Mouse (Mus musculus): ENCODE data around the gene Mark2. TPM values are rescaled to one million over a fixed set of nuclear protein-coding genes. Genes with fewer than 3 reads are reported as not detected.

Mark2 gene
- polyA plus RNA-seq, 1 experiment from 2014 or later, result 49.0 TPM

DNA sequence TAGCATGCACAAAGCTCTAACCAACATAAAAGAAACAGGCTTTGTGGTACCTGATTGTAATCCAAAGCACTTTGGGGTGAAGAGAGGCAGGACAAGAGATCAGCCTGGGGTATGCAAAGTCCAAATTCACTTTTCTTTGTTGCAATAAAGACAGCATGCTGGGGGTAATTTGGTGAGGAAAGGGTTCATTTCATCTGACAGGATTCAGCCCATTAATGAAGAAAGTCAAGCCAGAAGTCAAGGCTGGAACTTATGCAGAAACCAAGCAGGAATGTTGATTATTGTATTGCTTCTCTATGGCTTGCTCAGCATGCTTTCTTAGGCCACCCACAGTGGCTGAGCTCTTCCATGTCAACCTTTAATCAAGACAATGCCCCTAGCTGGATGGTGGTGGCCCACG lies 80.2 kb downstream of the Mark2 start:
- Histone ChIP-seq H3K27me3 (no peaks in the 10 kb centered on the region), H3K4me2 (no peak overlapping the region), H3K4me3 (no peak overlapping the region), H3K36me3 (no peaks in the 10 kb centered on the region), H3K4me1 (peaks cover 26% of the 10 kb centered on the region), H3K9me3 (no peaks in the 10 kb centered on the region), H3K27ac (no peak overlapping the region), H3K9ac (no peak overlapping the region)
- no peak for ATAC-seq (ENCODE audit: borderline replicate concordance, extremely low read depth, low FRiP score, low TSS enrichment)
- 100% methylated on average over 1 of the region's 1 CpGs for WGBS

DNA sequence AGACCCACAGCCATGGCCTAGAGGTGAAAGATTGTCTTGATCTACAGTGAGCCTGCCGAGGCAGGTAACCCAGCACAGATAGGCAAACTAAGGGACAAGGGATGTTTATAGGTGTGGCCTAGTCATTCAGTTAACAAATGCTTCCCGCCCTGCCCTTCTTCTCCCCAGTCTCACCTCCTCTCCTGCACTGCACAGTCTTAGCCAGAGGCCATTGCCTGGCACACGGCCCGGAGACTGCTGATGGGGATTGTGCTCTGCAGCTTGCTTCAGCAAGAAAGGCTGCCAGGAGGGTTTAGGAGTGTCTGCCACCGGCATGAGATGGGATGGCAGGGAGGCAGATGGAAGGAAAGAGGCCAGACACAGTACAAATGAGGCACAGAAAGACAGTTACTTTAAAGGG lies 83.8 kb downstream of the Mark2 start:
- Histone ChIP-seq H3K9ac (no peak overlapping the region), H3K4me2 (no peak overlapping the region), H3K4me1 (no peaks in the 10 kb centered on the region), H3K36me3 (no peaks in the 10 kb centered on the region), H3K27me3 (no peaks in the 10 kb centered on the region), H3K4me3 (no peak overlapping the region), H3K27ac (no peak overlapping the region), H3K9me3 (no peaks in the 10 kb centered on the region)
- ATAC-seq (ENCODE audit: borderline replicate concordance, extremely low read depth, low FRiP score, low TSS enrichment), result no peak
- WGBS, result 67% methylated on average over 5 of the region's 5 CpGs

DNA sequence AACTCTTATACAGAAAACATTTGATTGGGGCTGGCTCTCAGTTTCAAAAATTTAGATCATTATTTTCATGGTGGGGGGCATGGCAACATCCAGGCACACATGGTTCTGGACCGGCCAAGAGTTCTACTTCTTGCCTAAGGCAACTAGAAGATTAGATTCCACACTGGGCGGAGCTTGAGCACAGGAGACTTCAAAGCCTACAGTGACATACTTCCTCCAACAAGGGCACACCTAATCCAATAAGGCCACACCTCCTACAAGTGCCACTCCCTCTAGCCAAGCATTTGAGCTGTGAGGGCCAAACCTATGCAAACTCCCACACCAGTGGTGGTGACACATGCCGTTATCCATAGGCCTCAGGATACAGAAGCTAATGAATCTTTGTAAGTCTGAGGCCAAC lies 95.6 kb downstream of the Mark2 start:
- no peaks in the 10 kb centered on the region for H3K27me3 ChIP-seq
- H3K9ac ChIP-seq, result no peak overlapping the region
- H3K4me1 ChIP-seq, result no peaks in the 10 kb centered on the region; the same call in 1 of the 2 replicates
- H3K36me3 ChIP-seq, result no peaks in the 10 kb centered on the region
- H3K27ac ChIP-seq, result no peak overlapping the region
- 72% methylated on average over 3 of the region's 3 CpGs for WGBS
- H3K9me3 ChIP-seq, result no peaks in the 10 kb centered on the region
- no peak for ATAC-seq (ENCODE audit: borderline replicate concordance, extremely low read depth, low FRiP score, low TSS enrichment)
- no peak overlapping the region for H3K4me3 ChIP-seq
- no peak overlapping the region for H3K4me2 ChIP-seq

DNA sequence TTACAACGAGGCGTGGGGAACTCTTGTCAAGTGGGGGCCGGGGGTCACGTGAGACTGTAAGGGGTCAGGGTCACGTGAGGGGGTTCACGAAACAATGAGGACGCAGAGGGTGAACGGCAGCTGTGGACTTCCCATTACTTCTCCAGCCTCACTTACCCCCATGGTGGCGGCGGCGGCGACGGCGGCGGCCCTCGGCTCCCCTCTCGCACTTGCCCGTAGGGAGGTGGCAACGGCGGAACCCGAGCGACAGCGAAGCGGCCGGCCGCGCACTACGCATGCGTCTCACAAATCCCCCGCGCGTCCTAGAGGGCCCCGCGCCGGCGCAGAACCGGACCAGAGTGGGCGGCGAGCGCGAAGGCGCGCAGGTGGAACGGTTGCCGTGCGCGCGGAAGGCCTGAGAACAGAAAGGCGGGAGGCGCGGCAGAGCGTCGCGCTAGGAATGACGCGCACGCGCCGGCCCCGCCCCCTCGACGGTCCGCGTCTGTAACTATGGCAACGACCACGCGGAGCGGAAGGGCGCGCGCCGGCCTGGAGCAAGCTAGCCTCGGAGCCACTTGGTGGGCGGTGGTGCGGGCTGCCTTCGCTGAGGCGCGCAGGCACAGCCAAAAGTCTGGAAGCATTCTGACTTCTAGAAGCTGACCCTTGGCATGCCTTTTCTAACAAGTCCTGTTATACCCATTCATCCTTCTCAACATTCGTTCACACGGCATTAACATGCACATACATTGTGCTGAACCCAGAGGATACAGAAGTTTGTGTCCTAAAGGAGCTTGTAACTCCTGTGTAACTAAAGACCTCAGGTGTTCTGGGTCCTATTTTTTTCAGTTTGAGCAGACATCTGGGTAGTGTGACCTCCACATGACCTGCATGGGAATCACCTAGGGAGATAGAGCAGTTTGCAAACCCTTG lies 100.6 kb downstream of the Mark2 start, which contains the start of gene Naa40:
Gene Naa40 (minus strand): TSS at position 402 of the 909 bp plus-strand sequence.
- WGBS, result under 1% methylated on average over 79 of the region's 80 CpGs
- peak within 1 kb of the TSS; percentile 79 for H3K9ac ChIP-seq
- H3K4me1 ChIP-seq, result peaks cover 9% of the 10 kb centered on the region
- H3K27ac ChIP-seq, result peak within 1 kb of the TSS; percentile 77
- H3K9me3 ChIP-seq, result no peaks in the 10 kb centered on the region
- H3K36me3 ChIP-seq, result no peaks in the 10 kb centered on the region
- H3K27me3 ChIP-seq, result no peaks in the 10 kb centered on the region
- H3K4me3 ChIP-seq, result peak within 1 kb of the TSS; percentile 76
- peak; percentile 95 for ATAC-seq (ENCODE audit: borderline replicate concordance, extremely low read depth, low FRiP score, low TSS enrichment)
- H3K4me2 ChIP-seq, result peak within 1 kb of the TSS; percentile 66

DNA sequence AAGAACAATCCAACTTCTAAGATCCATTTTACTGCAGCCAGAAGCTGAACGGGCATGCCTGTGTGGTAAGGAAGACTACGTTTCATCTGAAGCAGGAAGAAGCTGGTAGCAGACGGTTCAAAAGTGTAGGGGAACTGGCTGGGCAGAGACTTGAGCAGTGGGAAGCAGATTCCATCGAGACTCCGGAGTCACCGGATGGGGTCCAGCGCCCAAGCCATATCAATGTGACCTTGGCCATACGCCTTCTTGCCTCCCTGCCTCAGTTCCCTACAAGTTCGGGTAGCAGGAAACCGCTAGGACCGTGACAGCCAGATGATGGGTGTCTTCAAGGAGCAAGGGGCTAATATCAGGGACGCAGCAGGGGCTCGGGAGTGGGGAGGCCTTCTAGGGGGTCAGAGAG lies 101.4 kb downstream of the Mark2 start:
- no peak for ATAC-seq (ENCODE audit: borderline replicate concordance, extremely low read depth, low FRiP score, low TSS enrichment)
- Histone ChIP-seq H3K9me3 (no peaks in the 10 kb centered on the region), H3K4me2 (peak overlapping the region; percentile 66), H3K4me1 (peaks cover 9% of the 10 kb centered on the region), H3K27ac (peak overlapping the region; percentile 77), H3K4me3 (peak overlapping the region; percentile 76), H3K36me3 (no peaks in the 10 kb centered on the region), H3K9ac (peak overlapping the region; percentile 79), H3K27me3 (no peaks in the 10 kb centered on the region)
- 2% methylated on average over 13 of the region's 13 CpGs for WGBS

DNA sequence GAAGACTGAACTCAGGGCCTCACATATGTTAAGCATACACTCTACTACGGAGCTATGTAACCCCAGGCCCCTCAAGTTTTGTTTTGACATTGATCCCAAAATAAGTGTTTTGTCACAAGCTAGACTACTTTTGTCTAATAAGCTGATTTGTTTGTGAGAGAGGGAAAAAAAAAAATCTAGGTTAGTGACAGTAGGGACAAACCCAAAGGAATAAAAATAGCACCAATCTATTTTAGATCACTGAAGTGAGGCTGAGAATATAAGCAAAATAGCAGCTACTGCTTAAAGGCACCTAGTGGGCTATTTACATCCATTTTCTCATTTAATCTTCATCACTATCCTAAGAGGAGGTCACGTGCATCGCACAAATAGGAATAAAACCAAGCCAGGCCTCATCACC lies 102.1 kb downstream of the Mark2 start:
- Histone ChIP-seq H3K9ac (peak overlapping the region; percentile 79; the same call in 1 of the 2 replicates), H3K4me2 (peak overlapping the region; percentile 66), H3K27ac (no peak overlapping the region), H3K27me3 (no peaks in the 10 kb centered on the region), H3K4me1 (peaks cover 9% of the 10 kb centered on the region), H3K9me3 (no peaks in the 10 kb centered on the region), H3K36me3 (peaks cover under 1% of the 10 kb centered on the region; the same call in 1 of the 2 replicates), H3K4me3 (peak overlapping the region; percentile 76)
- WGBS, result 88% methylated on average over 3 of the region's 3 CpGs
- ATAC-seq (ENCODE audit: borderline replicate concordance, extremely low read depth, low FRiP score, low TSS enrichment), result no peak

DNA sequence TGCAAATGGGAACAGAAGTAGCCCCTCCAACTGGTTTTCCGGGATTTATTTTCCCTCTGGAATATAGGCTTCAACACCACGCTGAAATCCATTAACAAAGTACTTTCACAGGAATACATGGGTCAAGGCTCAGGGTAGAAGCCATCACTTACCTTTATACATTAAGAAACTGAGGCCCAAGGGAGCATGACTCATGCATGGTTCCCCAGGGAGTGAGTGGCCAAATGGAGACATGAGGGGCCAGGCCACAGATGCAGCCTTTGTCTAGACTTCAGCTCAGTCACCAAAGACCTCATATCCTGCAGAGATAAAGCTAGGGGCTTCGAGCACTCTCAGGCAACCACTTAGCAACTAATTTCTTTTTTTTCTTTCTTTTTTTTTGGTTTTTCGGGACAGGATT lies 104.9 kb downstream of the Mark2 start:
- 91% methylated on average over 4 of the region's 4 CpGs for WGBS
- no peaks in the 10 kb centered on the region for H3K27me3 ChIP-seq
- no peak overlapping the region for H3K27ac ChIP-seq
- no peak overlapping the region for H3K4me3 ChIP-seq
- H3K4me1 ChIP-seq, result peaks cover 9% of the 10 kb centered on the region
- H3K36me3 ChIP-seq, result peaks cover 23% of the 10 kb centered on the region
- H3K9ac ChIP-seq, result no peak overlapping the region
- H3K4me2 ChIP-seq, result no peak overlapping the region
- no peaks in the 10 kb centered on the region for H3K9me3 ChIP-seq
- no peak for ATAC-seq (ENCODE audit: borderline replicate concordance, extremely low read depth, low FRiP score, low TSS enrichment)

DNA sequence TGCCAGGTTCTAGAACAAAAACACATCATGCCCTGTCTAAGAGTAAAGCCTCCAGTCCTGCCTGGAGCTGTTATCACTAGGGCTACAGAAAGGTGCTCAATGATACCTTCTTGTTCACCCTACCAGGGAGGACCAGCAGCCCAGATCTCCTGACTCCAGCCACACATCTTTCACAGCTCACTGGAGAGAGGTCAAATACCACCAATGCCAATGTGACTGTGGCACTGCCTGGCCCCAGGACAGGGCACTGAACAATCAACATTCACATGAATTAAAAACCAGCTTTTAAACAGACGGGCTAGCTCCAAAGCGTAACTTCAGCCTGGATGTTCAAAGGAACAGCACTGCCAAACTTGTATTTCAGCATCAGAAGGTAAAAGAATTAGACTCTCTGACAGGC lies 105.6 kb downstream of the Mark2 start:
- Histone ChIP-seq H3K9ac (no peak overlapping the region), H3K27ac (no peak overlapping the region)
- 95% methylated on average over 2 of the region's 2 CpGs for WGBS

DNA sequence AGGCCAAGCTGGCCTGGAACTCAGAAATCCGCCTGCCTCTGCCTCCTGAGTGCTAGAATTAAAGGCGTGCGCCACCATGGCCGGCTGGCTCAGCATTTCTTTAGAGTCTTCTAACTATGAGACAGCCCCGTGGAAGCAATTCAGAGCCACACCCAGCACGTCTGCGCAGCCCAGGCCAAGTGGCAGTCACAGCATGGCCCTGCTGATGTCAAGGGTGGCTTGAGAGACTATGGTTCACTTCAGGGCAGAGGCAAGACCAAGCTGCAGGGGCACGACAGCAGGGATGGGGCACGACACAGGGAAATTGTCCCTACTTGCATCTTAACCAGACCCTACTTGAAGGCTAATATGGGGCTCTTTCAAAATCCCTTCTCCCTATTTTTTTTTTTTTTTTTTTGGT lies 106.2 kb downstream of the Mark2 start:
- no peak for ATAC-seq (ENCODE audit: borderline replicate concordance, extremely low read depth, low FRiP score, low TSS enrichment)
- no peak overlapping the region for H3K9ac ChIP-seq
- no peak overlapping the region for H3K4me3 ChIP-seq
- WGBS, result 89% methylated on average over 9 of the region's 9 CpGs
- H3K36me3 ChIP-seq, result peaks cover 31% of the 10 kb centered on the region
- no peak overlapping the region for H3K4me2 ChIP-seq
- no peak overlapping the region for H3K27ac ChIP-seq
- H3K27me3 ChIP-seq, result no peaks in the 10 kb centered on the region
- no peaks in the 10 kb centered on the region for H3K9me3 ChIP-seq
- H3K4me1 ChIP-seq, result peaks cover 9% of the 10 kb centered on the region

More for the DNA sequence above, 105.6 kb downstream of the Mark2 start:
- no peak overlapping the region for H3K4me3 ChIP-seq
- no peak for ATAC-seq (ENCODE audit: borderline replicate concordance, extremely low read depth, low FRiP score, low TSS enrichment)
- no peaks in the 10 kb centered on the region for H3K27me3 ChIP-seq
- no peaks in the 10 kb centered on the region for H3K9me3 ChIP-seq
- peaks cover 9% of the 10 kb centered on the region for H3K4me1 ChIP-seq
- H3K4me2 ChIP-seq, result no peak overlapping the region
- peaks cover 30% of the 10 kb centered on the region for H3K36me3 ChIP-seq

DNA sequence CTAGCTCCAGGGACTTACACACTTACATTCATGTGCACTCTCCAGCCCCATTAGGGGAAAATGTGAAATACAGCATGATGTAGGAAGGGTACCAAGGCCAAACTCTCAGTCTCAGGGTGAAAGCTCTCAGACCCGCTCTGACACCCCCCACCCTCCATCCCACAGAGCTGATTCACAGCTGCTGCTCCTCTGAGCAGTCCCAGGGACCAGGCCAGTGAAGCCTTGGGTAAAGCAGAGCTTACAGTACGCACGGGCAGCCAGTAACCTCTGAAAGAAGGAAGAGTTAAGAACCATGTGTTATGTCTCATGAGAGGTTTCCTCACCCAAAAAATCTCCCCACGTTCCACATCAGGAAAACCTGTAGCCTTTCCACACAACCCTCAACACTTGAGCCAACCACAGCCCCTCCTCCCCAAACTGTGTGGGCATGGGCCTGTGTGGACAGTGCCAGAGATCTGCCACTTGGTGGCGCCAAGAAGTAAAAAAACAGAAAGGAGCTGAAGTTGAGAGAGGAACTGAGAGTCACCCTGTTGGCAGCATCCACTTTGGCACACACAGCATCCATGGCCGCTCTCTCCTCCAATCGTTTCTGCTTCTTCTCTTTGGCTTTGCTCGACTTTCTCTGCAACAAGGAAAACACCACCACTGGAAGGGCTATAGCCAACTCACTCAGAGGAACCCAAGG lies 107.0 kb downstream of the Mark2 start:
- no peaks in the 10 kb centered on the region for H3K9me3 ChIP-seq
- H3K27ac ChIP-seq, result no peak overlapping the region
- peak; percentile 73; the same call in 1 of the 2 replicates for ATAC-seq (ENCODE audit: borderline replicate concordance, extremely low read depth, low FRiP score, low TSS enrichment)
- H3K4me1 ChIP-seq, result peaks cover 3% of the 10 kb centered on the region
- H3K36me3 ChIP-seq, result peaks cover 38% of the 10 kb centered on the region
- H3K9ac ChIP-seq, result no peak overlapping the region
- no peak overlapping the region for H3K4me3 ChIP-seq
- WGBS, result 53% methylated on average over 8 of the region's 8 CpGs
- no peaks in the 10 kb centered on the region for H3K27me3 ChIP-seq
- no peak overlapping the region for H3K4me2 ChIP-seq

DNA sequence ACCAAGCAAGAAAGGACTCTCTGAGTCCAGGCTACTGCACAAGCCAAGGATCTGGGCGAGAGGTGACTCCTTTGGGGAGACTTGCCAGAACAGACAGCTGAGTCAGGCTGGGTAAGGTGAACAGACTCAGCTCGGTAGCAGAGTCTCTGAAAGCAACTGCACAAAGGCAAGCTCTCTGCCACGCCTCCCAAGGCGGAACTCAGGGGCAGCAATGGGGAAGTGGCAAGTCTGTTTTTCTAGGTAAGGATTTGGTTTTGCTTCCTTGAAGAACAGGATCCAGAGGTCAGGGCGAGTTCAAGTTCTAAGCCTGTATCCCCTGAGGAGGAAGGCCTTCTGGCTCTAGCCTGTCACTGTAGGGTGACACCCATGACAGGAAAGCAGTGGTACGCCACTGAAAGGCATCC lies 115.1 kb downstream of the Mark2 start:
- no peak overlapping the region for H3K27ac ChIP-seq
- no peaks in the 10 kb centered on the region for H3K9me3 ChIP-seq
- no peak overlapping the region for H3K9ac ChIP-seq
- no peak overlapping the region for H3K4me3 ChIP-seq
- H3K27me3 ChIP-seq, result no peaks in the 10 kb centered on the region
- H3K4me2 ChIP-seq, result no peak overlapping the region
- 73% methylated on average over 6 of the region's 6 CpGs for WGBS
- peaks cover 45% of the 10 kb centered on the region for H3K36me3 ChIP-seq
- no peak for ATAC-seq (ENCODE audit: borderline replicate concordance, extremely low read depth, low FRiP score, low TSS enrichment)
- no peaks in the 10 kb centered on the region for H3K4me1 ChIP-seq
